Mouse (Mus musculus): ENCODE results near the gene Ank3. TPM values are rescaled to one million over a fixed set of nuclear protein-coding genes. Genes with fewer than 3 reads are reported as not detected.

The Ank3 gene
- polyA plus RNA-seq, 1 experiment: not detected

DNA sequence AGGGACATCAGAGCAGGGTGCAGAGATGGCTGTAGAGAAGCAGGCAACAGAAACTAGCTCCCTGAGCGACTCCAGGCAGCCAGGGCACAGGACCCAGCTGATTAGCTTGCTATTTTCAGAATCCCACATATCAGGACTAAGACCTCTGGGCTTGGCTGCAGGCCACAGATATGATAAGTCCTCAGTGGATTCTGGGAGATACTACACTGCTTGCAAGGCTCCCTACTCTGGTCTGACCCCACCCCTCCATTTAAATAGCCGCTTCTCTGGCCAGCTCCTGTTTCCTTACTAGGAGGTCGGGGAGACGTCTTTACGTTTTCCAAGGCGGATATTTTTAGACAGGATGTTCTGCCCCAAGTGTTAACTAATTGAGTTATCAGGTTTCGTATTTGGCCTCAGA, 386.7 kb downstream of the Ank3 start:
- no peak for TF ChIP-seq GATA1 (IDR thresholded peaks at IDR 0.05; ENCODE audit: low read length)

DNA sequence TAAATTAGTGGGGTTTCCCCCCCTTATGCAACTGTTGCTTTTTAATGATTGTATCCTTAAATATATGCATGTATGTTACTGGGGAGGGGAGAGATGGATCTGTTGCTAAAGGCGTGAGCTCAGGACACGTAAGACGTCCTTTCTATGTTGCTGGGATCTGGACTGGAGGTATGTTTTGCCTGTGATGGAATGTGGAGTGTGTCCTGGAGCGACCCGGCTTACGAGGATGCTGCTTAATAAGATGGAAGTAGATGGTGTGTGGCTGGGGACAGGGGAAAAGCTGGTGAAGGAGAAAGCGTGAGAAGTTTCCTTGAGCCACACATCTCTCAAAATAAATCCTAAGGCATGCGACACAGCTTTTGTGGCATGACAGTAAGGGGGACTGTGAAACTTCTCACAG, 387.1 kb downstream of the Ank3 start:
- no peak for TF ChIP-seq GATA1 (IDR thresholded peaks at IDR 0.05; ENCODE audit: low read length)

DNA sequence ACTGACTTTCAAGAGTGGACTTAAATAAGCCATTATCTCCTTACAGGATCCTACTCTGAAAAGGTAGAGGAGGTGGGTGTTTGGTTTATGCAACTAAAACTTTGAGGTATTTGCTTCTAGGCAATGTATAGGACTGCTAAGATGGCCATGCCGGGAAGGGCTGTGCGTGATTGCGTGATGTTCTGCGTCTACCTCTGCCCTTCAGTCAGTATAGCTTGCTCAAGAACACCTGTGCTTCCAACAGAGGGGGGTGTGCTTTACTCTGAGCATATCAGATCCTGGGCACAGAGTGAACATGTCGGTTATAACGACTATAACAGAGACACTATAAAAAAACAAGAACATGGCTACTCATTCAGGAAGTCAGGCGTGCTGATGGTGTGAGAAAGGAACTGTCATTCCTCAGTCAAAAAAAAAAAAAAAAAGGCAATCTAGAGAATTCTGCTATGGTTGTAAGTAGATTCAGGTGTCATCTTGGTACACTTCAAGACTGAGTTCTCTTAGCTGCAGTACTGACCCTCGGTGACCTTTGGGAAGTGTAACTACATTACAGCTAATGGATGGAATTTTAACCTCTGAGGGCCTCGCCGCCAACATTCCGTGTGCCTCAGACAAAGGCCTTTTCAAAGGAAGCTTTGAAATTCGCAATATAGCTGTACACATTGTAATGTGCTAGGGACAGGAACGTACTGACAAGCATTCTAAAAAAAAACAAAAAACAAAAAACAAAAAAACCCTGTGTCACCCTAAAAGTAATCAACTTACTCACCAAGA, 387.8 kb downstream of the Ank3 start:
- no peak for TF ChIP-seq GATA1 (IDR thresholded peaks at IDR 0.05; ENCODE audit: low read length)

DNA sequence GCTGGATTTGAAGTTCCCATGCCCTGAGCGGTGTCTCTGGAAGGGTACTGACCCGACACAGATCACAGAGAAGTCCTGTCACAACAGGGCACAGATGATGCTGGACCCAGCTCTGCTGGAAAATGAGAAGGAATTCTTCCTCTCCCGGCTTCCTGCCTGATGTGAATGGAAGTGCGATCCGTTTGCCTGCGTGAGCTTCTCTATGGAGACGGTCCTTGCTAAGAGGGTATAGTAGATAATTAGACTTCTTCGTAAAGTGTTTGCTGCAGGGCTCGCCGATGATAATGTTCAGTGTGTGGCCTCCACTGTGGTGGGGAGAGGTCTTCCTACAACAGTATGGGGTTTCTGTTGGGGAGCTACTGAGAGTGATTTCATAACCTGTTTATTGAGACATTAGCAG, 388.8 kb downstream of the Ank3 start:
- no peak for TF ChIP-seq GATA1 (IDR thresholded peaks at IDR 0.05; ENCODE audit: low read length)

DNA sequence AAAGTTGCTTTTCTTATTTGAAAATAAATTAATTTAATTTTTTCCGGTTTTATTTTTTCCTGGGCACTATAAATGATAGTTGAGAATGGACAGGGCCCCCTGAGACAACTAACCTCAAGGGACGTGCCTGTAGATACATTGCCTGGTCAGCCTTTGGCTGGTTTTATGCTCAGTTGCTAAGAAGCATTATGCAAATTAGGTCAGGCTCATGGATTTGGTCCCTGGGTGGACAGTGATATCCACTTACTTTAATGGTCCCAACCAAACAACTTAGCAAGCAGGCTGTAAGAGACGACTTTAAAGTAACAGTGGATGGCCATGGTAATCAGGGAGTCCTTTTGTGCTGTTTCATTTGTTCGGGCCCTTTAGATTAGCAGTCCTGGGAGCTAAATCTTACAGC, 392.0 kb downstream of the Ank3 start:
- TF ChIP-seq GATA1 (IDR thresholded peaks at IDR 0.05; ENCODE audit: low read length): no peak

DNA sequence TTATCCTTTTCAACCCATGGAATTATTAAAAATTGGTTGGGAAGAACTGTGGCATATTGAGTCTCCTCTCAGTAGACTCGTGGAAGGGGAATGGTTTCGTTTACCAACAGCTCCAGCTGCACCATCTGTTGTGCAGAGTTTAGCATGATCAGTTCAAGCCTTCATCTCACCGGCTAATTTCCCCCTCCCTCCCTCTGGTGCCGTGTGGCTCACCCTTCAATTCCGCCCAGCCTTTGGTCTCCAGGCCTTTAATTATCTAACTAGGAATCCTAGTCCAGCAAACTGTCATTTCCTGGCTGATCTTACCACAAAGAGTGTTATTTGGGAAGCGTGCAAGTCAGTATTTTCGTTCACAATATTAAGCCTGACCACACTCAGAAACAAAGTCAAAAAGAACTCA, 393.4 kb downstream of the Ank3 start:
- no peak for TF ChIP-seq GATA1 (IDR thresholded peaks at IDR 0.05; ENCODE audit: low read length)

DNA sequence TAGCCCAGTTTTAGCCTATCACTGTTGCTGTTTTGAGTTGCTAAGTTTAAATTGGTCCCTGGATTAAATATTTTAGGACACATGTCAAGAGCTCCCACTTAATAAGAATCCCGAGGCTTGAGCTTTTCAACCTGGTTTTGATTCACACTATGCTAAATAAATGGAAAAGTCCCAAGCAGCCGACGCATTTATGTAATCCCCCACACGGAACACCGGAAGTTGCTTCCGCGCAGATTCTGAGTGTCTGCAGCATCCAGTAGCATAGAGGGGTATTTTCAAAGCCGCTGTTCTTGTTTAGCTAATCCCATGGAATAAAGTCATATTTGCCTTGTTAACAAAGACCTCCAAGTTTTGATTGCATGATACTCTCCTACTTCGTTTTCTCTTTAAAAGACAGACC, 393.8 kb downstream of the Ank3 start:
- no peak for TF ChIP-seq GATA1 (IDR thresholded peaks at IDR 0.05; ENCODE audit: low read length)

DNA sequence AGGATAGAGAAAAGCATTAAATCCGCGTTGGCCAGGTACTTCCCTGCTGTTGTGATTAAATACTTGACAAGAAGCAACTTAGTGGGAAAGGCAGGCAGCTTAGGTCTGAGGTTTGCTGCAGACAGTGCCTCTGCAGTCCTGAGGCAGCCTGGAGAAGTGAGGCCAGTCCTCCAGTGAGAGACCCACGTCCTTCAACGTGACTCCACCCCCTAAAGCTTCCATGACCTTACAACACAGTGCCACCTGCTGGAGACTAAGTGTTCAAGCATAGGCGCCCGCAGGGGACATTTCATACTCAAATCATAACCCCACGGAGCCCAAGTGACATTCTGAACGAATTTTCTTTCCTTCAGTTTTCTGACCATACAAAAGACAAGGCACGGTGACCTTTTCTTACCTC, 394.5 kb downstream of the Ank3 start:
- TF ChIP-seq GATA1 (IDR thresholded peaks at IDR 0.05; ENCODE audit: low read length): no peak

DNA sequence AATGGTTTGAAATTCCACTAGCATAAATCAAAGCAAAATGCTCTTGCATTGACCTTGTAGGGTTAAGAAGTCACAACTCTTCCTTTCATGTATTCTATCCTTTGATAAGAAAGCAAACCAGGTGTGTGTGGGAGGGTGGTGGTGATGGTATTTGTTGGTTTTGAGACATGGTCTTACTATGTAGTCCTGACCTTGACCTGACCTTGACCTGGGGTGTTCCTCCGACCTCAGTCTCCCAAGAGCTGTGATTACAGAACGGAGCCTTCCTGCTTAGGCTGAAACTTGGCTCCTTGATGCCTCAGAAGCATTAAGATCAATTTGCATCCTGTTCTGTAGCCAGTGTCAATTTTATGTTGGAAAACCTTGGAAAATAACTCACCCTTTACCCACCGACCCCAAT, 397.1 kb downstream of the Ank3 start:
- no peak for TF ChIP-seq GATA1 (IDR thresholded peaks at IDR 0.05; ENCODE audit: low read length)

DNA sequence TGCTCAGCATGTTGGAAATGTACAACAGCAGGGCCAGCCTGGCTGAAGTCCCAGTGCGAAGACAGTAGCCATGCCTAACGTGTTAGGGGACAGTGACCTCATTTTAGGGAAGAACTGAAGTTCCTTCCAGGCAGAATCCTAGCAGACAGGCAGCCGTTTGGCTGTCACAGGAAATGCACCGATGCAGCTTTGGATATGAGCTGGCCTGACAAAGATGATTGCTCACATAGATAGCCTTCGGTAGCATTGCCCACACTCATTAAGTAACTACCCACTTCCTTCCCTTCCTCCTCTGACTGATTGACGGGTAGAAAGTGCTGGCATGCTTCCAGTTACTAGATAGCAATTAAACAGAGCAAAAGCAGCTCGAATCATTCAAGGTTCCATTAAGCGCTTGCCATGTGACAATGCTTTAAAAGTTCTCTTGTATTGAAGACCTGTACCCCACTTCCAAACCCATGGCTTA, 397.9 kb downstream of the Ank3 start:
- no peak for TF ChIP-seq GATA1 (IDR thresholded peaks at IDR 0.05; ENCODE audit: low read length)

DNA sequence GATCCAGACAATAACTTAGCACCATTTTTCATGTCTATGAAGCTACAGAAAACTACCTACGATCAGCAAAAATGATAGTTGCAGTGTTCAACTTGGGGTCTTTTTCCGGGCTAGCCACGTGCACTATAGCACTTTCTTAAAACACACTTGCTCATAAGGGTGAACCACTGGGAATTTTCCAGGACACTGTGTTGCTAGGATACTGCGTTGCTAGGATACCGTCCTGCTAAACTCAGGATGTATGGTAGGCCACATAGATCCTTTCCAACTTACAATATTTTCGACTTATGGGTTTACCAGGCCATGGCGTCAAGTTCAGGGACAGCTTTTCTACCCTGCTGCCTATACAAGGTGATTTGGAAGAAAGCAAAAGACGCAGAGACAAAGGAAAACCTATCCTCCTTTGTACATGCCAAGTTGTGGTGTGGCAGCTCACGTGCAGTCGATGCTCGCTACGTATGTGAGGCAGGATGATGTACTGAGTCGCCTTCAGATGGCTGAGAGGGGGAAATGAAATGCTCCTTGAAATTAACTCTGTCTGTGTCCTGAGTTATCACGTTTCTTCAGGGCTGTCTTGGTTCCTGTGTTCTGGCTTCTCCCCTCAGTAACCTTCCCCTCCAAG, 404.7 kb downstream of the Ank3 start:
- no peak for TF ChIP-seq GATA1 (IDR thresholded peaks at IDR 0.05; ENCODE audit: low read length)

DNA sequence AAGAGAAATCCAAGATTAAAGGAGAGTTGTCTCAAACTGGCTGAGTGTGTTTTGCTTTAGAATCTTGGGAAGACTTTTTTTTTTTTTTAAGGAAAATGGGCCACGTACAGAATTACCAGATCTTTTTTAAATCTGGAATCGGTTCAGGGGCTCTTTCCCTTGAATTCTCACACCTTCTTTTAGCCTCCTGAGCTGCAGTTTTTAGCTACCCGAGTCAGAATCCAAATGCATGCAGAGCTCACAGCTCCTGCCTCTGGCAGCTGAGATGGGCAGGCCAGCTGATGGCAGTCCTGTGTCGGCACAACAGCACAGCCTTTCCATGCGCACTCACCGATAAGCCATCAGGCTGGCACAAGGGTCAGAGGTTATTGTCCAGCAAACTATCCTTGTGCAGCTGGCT, 406.0 kb downstream of the Ank3 start:
- TF ChIP-seq GATA1 (IDR thresholded peaks at IDR 0.05; ENCODE audit: low read length): no peak

DNA sequence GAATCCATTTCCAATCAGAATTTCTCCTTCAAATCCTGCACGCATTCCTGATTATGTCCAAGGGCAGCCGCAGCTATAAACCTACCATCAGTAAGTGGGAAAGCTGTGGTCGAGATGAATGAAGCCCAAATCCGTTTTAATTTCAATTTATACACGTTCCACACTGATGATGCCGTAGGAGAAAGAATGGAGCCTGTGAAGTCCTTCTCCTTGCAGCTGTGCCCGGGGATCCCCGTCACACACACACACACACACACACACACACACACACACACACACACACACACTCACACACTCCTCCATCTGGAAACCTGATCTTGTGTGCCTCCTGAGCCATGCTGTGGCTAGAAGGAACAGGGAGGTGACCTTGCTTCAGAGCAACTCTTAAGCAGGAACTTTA, 412.2 kb downstream of the Ank3 start:
- no peak for TF ChIP-seq GATA1 (IDR thresholded peaks at IDR 0.05; ENCODE audit: low read length)

DNA sequence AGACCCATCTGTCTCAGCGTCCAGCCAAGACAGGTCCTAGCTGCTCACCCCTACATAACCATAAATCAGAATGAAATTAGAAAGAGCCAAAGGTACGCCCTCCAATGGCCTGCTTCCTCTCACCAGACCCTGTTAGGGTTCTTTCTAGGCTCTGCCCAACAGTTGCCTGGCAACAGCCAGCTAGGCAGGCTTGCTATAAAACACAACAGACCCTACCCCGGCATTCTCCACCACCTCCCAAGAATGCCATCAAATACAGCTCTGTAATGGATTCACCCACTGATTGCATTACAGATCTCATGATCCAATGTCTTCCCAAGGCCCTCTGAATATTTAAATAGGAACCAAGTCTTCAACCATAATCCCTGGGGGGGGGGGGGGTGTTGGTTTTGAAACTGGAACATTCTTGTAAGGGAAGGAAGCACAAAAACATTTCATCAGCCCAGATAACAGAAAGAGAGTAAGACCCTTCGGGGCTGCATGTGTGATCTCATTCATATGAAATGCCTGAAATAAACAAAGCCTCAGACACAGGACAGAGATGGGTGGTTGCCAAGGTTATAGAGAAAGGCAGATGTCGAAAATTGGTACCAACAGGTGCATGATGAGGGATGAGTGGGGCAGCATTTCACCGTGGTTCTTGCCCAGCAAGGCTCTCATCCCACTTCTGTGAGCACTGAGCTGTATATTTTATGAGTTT, 415.4 kb downstream of the Ank3 start:
- no peak for TF ChIP-seq GATA1 (IDR thresholded peaks at IDR 0.05; ENCODE audit: low read length)

DNA sequence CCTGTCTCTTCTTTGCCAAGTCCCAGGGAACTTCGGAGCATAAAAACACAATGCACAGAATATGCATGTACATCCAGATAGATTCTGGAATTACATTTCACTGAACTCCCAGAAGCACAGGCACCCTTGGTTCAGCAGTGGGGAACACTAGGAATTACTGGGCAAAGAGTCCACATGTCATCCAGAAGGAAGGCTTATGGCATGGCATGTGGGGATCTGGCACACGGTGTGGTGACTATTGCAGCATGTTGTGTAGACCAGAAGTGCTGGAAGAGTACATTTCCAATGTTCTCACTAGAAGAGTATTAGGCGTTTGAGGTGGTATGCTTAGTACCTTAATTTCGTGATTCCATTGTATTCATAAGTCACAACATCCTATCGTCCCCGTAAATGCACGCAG, 422.7 kb downstream of the Ank3 start:
- no peak for TF ChIP-seq GATA1 (IDR thresholded peaks at IDR 0.05; ENCODE audit: low read length)

DNA sequence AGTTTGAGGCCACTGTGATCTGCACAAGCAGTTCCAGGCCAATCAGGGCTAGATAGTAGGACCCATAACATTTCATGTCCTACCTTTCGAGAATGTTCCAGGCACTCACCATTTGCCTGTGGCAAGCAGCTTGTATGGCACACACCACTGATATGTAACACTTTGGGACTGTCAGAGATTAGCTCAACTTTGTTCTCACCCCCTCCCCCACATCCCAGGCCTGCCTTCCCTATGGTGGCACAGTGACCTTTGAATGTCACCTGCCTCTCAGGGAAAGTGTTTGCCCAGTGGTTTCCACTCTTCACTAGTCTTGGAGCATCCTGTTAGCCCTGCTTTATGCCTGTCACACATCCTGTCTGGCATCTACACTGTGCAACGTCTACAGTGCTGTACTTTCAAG, 430.2 kb downstream of the Ank3 start:
- TF ChIP-seq GATA1 (IDR thresholded peaks at IDR 0.05; ENCODE audit: low read length): no peak

DNA sequence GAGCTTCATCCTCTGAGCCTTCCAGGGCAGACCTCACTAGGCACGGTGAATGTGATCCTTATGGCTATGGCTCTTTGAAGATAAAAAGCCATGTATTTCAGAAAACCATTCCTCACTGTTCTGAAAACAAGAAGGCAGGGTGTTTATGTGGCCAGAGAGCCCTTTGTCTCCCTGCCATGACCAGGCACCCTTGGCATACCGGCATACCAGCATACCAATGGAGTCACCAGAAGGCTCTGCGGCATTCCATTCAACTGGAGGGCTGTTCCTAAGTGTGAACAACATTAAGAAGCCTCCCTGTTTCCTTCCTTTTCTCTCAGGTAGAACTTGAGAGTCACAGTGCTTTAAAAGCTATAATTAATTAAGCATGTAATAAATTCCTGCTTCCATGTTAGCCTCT, 430.7 kb downstream of the Ank3 start:
- no peak for TF ChIP-seq GATA1 (IDR thresholded peaks at IDR 0.05; ENCODE audit: low read length)

All from G1E-ER4 (cell line).